ENCODE assay signal across 14 mouse cellular contexts in genomic region chr6:91699482-91700200, GRCm38 (mm10). TPM values are rescaled to one million over a fixed set of nuclear protein-coding genes. Genes with fewer than 3 reads are reported as not detected.
A peak's percentile ranks its signal among the peaks of the same experiment; 100 is the strongest.
DNase-seq lines count a peak whose midpoint lies in the region; ATAC-seq and TF ChIP-seq lines count a peak whose summit lies in the region.
"Had no signal": no experiment of that assay in that cellular context is flagged by ENCODE, and none has a peak within 500 bp of the region (broad histone marks: within the 10 kb centered on the region; RNA-seq: fewer than 3 reads in every experiment).

No protein-coding gene starts in this region.

- peak overlapping the region; percentile 57; the same call in 1 of the 2 replicates for H3K27ac ChIP-seq in liver, postnatal 0 days (ENCODE audit: low read depth)
- H3K27ac ChIP-seq: embryonic facial prominence, embryonic 13.5 days; midbrain, embryonic 10.5 days had no signal

- H3K4me1 ChIP-seq in liver, postnatal 0 days (ENCODE audit: insufficient read depth): peaks cover 20% of the 10 kb centered on the region

- TF ChIP-seq EP300 in liver, postnatal 0 days (IDR thresholded peaks at IDR 0.05; ENCODE audit: low read depth): no peak

- ATAC-seq in liver, postnatal 0 days: no peak

- peak; percentile 36 for DNase-seq in adrenal gland, postnatal 10 days
- DNase-seq in adrenal gland, adult 18-20 months (ENCODE audit: low spot score in 2 of 2): no peak
- DNase-seq in lung, postnatal 36 days: peak; percentile 67
- no peak for DNase-seq in lung, postnatal 14 days
- no peak for DNase-seq in liver, postnatal 0 days
- no peak for DNase-seq in heart, postnatal 4 days
- DNase-seq in cerebellum, postnatal 4 days (ENCODE audit: low spot score in 2 of 2): no peak
- DNase-seq in urinary bladder, adult 18-20 months (ENCODE audit: low spot score in 2 of 2): no peak
- DNase-seq: cerebellum, postnatal 14 days had no signal

- H3K36me3 ChIP-seq in liver, postnatal 0 days (replicated peaks; ENCODE audit: insufficient read depth, low read length): peaks cover 15% of the 10 kb centered on the region

- H3K9me3 ChIP-seq in liver, postnatal 0 days (ENCODE audit: low read length): no peaks in the 10 kb centered on the region
- H3K9me3 ChIP-seq: embryonic facial prominence, embryonic 13.5 days; midbrain, embryonic 10.5 days; stomach, embryonic 15.5 days had no signal

- H3K27me3 ChIP-seq in liver, postnatal 0 days (ENCODE audit: insufficient read depth, low read length): no peaks in the 10 kb centered on the region
- H3K27me3 ChIP-seq: embryonic facial prominence, embryonic 13.5 days; stomach, embryonic 15.5 days had no signal

- no peak overlapping the region for H3K4me2 ChIP-seq in liver, postnatal 0 days (ENCODE audit: low read depth, low read length)
- H3K4me2 ChIP-seq: embryonic facial prominence, embryonic 13.5 days; heart, embryonic 11.5 days; stomach, embryonic 15.5 days had no signal

- 46% methylated on average over 4 of the region's 4 CpGs for WGBS in liver, postnatal 0 days (ENCODE audit: insufficient replicate concordance)

- H3K9ac ChIP-seq in liver, postnatal 0 days (replicated peaks): no peak overlapping the region
- H3K9ac ChIP-seq: embryonic facial prominence, embryonic 13.5 days; stomach, embryonic 15.5 days had no signal

- no peak overlapping the region for H3K4me3 ChIP-seq in liver, postnatal 0 days (ENCODE audit: low read depth, low read length)
- H3K4me3 ChIP-seq: embryonic facial prominence, embryonic 13.5 days; midbrain, embryonic 10.5 days; myocyte; stomach, embryonic 15.5 days had no signal

- TF ChIP-seq CTCF in liver, postnatal 0 days (IDR thresholded peaks at IDR 0.05; ENCODE audit: low read depth): no peak

RNA-seq across cellular contexts. Expression of gene Slc6a6, which starts 15.8 kb away (rescaled TPM):
- total RNA-seq in adrenal gland, postnatal 10 days (2021): 100 to 1,000 TPM; 175 to 205 TPM
- total RNA-seq in adrenal gland, adult 18-20 months (2021): 100 to 1,000 TPM; 209 to 474 TPM
- 31.1 and 34.4 TPM in 2 replicates for polyA plus RNA-seq in liver, postnatal 0 days (2015; fragmentation: Nextera tagmentation; extraction: Ambion mirVana)
- total RNA-seq in heart, postnatal 4 days (2021): 100 to 1,000 TPM; 142 to 158 TPM

Comparison
In these comparisons a context has a peak if more than half of its experiments do, and no peak if none do; other contexts are left out.
1. DNase-seq: peak in adrenal gland, postnatal 10 days (single experiment) and lung, postnatal 36 days (single experiment); none in adrenal gland, adult 18-20 months (0 of 2), lung, postnatal 14 days (single experiment), liver, postnatal 0 days (single experiment), heart, postnatal 4 days (single experiment), cerebellum, postnatal 4 days (0 of 2) and urinary bladder, adult 18-20 months (0 of 2).